Mouse (Mus musculus): ENCODE results near the gene Inpp5k. TPM values are rescaled to one million over a fixed set of nuclear protein-coding genes. Genes with fewer than 3 reads are reported as not detected.

Inpp5k gene
- total RNA-seq (2023; ENCODE audit: inconsistent age), result 99.4 to 121 TPM (median 113 TPM) in 4 replicates

DNA sequence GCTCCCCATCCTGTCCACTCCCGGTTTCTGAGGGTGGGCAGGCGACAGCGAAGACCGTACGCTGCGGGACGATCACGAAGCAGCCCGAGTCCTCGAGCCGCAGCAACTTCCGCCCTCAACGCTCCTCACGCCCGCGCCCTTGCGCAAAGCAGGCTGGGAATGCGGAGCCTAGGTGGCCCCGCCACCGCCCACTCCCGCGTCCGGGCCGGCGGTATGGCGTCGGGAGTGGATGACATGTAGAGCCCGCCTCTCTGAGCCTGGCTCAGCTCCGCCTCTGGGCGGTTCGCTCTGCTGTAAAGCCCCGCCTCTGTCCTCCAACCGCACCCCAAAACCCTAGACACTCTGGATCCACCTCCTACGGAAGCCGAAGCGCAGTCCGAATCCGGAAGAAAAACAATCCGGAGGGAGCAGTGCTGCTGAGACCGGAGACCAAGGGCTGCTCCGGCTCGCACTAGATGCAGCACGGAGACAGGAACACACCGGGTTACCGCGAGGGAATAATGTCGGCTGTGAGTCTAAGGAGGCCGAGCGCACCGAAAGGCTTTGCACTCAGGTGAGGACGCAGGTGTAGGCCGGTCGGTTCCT is at the start of gene Inpp5k:
TSS of gene Inpp5k (plus strand) at position 344 of the 585 bp plus-strand sequence.

GRCm38 (mm10) chr11:75587493-75588284 is 43.1 kb upstream of the Inpp5k start, which contains the start of gene Pitpna:
Gene Pitpna, plus strand, starts transcription at chr11:75588097.

DNA sequence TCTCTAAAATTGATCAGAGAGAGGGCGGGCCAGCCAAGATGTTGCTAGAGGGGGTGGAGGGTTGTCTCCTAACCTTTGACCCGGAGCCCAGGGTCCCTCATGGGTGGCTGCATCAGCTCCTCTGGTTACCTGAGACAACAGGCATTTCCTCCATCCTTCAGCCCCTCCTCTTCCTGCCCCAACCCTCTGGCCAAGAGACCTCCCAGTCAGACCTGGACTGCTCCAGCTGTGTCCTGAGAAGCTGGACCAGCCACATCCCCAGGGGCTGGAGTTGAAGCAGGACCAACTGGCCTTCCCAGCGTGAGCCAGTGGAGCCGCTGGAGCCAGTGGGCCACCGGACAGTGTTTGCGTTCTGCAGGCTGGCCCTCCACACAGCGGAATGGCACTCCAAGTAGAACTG is 19.5 kb downstream of the Inpp5k start, which contains the start of gene Myo1c:
TSS of gene Myo1c (plus strand) at position 194 of the 400 bp plus-strand sequence.

GRCm38 (mm10) chr11:75678747-75679438 is 48.1 kb downstream of the Inpp5k start, which contains the start of gene Crk:
Gene Crk, plus strand, starts transcription at chr11:75679259.

Other genes with a start within 250 kb of the Inpp5k start
- 0.72 to 1.8 TPM (median 1.3 TPM) in 3 of 4 replicates, not detected in the other for gene Serpinf1, start 208.3 kb upstream of the Inpp5k start, total RNA-seq (2023; ENCODE audit: inconsistent age)
- gene Serpinf2, start 191.4 kb upstream of the Inpp5k start, total RNA-seq (2023; ENCODE audit: inconsistent age), result 0.26 to 0.63 TPM (median 0.33 TPM) in 4 replicates
- gene Wdr81, start 176.3 kb upstream of the Inpp5k start, total RNA-seq (2023; ENCODE audit: inconsistent age), result 44.4 to 54.6 TPM (median 46.7 TPM) in 4 replicates
- gene Tlcd2, start 169.3 kb upstream of the Inpp5k start, total RNA-seq (2023; ENCODE audit: inconsistent age), result 1.6 to 3.9 TPM (median 2.8 TPM) in 4 replicates
- gene Prpf8, start 144.2 kb upstream of the Inpp5k start, total RNA-seq (2023; ENCODE audit: inconsistent age), result 222 to 234 TPM (median 231 TPM) in 4 replicates
- gene Rilp, start 120.9 kb upstream of the Inpp5k start, total RNA-seq (2023; ENCODE audit: inconsistent age), result 0.69 TPM in 1 of 4 replicates, not detected in the others
- 0.19 TPM in 1 of 4 replicates, not detected in the others for gene Scarf1, start 117.4 kb upstream of the Inpp5k start, total RNA-seq (2023; ENCODE audit: inconsistent age)
- 38.1 to 64.2 TPM (median 49.5 TPM) in 4 replicates for gene Slc43a2, start 99.3 kb upstream of the Inpp5k start, total RNA-seq (2023; ENCODE audit: inconsistent age)
- 213 to 240 TPM (median 228 TPM) in 4 replicates for gene Pitpna, start 42.9 kb upstream of the Inpp5k start, total RNA-seq (2023; ENCODE audit: inconsistent age)
- 398 to 436 TPM (median 414 TPM) in 4 replicates for gene Myo1c, start 19.5 kb downstream of the Inpp5k start, total RNA-seq (2023; ENCODE audit: inconsistent age)
- 53.8 to 64.5 TPM (median 58.6 TPM) in 4 replicates for gene Crk, start 48.3 kb downstream of the Inpp5k start, total RNA-seq (2023; ENCODE audit: inconsistent age)
- 219 to 247 TPM (median 230 TPM) in 4 replicates for gene Ywhae, start 101.9 kb downstream of the Inpp5k start, total RNA-seq (2023; ENCODE audit: inconsistent age)
- not detected in 4 replicates for gene Doc2b, start 165.1 kb downstream of the Inpp5k start, total RNA-seq (2023; ENCODE audit: inconsistent age)

Data from B cell, adult (primary cell).